Mouse (Mus musculus): ENCODE results near the gene Olfr1180. TPM values are rescaled to one million over a fixed set of nuclear protein-coding genes. Genes with fewer than 3 reads are reported as not detected.
"Not testable (repeated sequence)": the region's sequence is repeated elsewhere in the genome, so short reads cannot be mapped to it uniquely, and the experiment has no call there.

Gene Olfr1180
- total RNA-seq (2017) = not detected in 2 replicates

GRCm38 (mm10) chr2:88419051-88419450 is at the start of gene Olfr1180:
Gene Olfr1180 (minus strand): TSS chr2:88419151.
- ATAC-seq (replicated peaks; ENCODE audit: low read depth, poor library complexity, severe bottlenecking) = no peak

- not testable (repeated sequence) for ATAC-seq (replicated peaks; ENCODE audit: low read depth, poor library complexity, severe bottlenecking)
Observed at GRCm38 (mm10) chr2:88454567-88454966, 35.6 kb upstream of the Olfr1180 start, which contains the start of gene Olfr1183. Gene Olfr1183 (plus strand): TSS chr2:88454867.

- ATAC-seq (replicated peaks; ENCODE audit: low read depth, poor library complexity, severe bottlenecking) = no peak
Observed at GRCm38 (mm10) chr2:88449031-88449430, 30.1 kb upstream of the Olfr1180 start, which contains the start of gene Gm13757. Gene Gm13757 (minus strand): TSS chr2:88449131.

DNA sequence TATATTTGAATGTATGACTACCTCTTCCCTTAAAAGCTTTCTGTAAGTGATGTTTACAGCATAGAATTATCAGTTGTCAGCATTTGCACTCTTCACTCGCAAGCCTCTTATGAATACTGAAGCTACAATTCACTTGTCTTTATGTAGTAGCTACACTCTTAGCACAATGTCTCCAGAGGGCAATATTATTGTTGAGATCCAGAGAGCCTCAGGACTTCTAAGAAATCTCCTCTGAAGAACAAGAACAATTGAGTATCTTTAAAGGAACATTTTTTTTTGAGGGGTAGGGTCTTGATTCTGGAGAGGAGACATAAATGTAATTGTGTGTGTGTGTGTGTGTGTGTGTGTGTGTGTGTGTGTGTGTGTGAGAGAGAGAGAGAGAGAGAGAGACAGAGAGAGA is 7.1 kb upstream of the Olfr1180 start, which contains the start of gene Olfr1181:
Gene Olfr1181, minus strand, starts transcription at position 101 of the 400 bp plus-strand sequence.
- no peak for ATAC-seq (replicated peaks; ENCODE audit: low read depth, poor library complexity, severe bottlenecking)

- no peak for ATAC-seq (replicated peaks; ENCODE audit: low read depth, poor library complexity, severe bottlenecking)
Observed at GRCm38 (mm10) chr2:88406353-88406752, 12.6 kb downstream of the Olfr1180 start, which contains the start of gene Olfr1179. Gene Olfr1179 (minus strand): TSS chr2:88406453.

DNA sequence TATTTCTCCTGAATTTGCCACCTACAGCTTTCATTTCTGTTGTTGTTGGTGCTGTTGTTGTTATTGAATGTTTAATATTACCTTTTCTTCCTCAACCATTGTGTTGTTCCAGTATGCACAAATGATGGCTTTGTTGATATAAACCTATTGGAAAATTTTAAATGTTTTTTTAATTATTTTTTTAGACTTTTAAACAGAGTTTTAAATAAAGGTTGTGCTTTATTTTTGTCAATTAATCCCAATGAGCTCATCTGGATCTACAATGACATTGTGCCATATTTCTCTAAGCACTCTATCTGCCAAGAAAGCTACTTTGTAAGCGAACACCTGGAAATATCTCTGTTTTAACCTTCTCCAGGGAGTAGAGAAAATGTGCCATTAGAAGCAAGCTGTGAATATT is 32.2 kb downstream of the Olfr1180 start, which contains the start of gene Olfr1178:
Gene Olfr1178, plus strand, starts transcription at position 301 of the 400 bp plus-strand sequence.
- ATAC-seq (replicated peaks; ENCODE audit: low read depth, poor library complexity, severe bottlenecking) = no peak

Other genes with a start within 250 kb of the Olfr1180 start
- not detected in 2 replicates for gene Olfr1168, start 237.3 kb downstream of the Olfr1180 start, total RNA-seq (2017)
- not detected in 2 replicates for gene Olfr1170, start 190.8 kb downstream of the Olfr1180 start, total RNA-seq (2017)
- not detected in 2 replicates for gene Olfr1173, start 139.3 kb downstream of the Olfr1180 start, total RNA-seq (2017)
- gene Olfr1174-ps, start 104.0 kb downstream of the Olfr1180 start, total RNA-seq (2017) = not detected in 2 replicates
- gene Olfr1175-ps, start 91.9 kb downstream of the Olfr1180 start, total RNA-seq (2017) = not detected in 2 replicates
- gene Olfr1176, start 82.4 kb downstream of the Olfr1180 start, total RNA-seq (2017) = not detected in 2 replicates
- not detected in 2 replicates for gene Olfr1177-ps, start 72.7 kb downstream of the Olfr1180 start, total RNA-seq (2017)
- gene Olfr1178, start 32.1 kb downstream of the Olfr1180 start, total RNA-seq (2017) = not detected in 2 replicates
- not detected in 2 replicates for gene Olfr1179, start 12.7 kb downstream of the Olfr1180 start, total RNA-seq (2017)
- not detected in 2 replicates for gene Olfr1181, start 7.0 kb upstream of the Olfr1180 start, total RNA-seq (2017)
- not detected in 2 replicates for gene Gm13757, start 30.0 kb upstream of the Olfr1180 start, total RNA-seq (2017)
- gene Olfr1183, start 35.7 kb upstream of the Olfr1180 start, total RNA-seq (2017) = not detected in 2 replicates
- gene Olfr1184, start 64.4 kb upstream of the Olfr1180 start, total RNA-seq (2017) = not detected in 2 replicates
- not detected in 2 replicates for gene Olfr1185-ps1, start 74.2 kb upstream of the Olfr1180 start, total RNA-seq (2017)
- gene Olfr1186, start 99.4 kb upstream of the Olfr1180 start, total RNA-seq (2017) = not detected in 2 replicates
- not detected in 2 replicates for gene Olfr1188, start 137.8 kb upstream of the Olfr1180 start, total RNA-seq (2017)
- gene Olfr1189, start 167.3 kb upstream of the Olfr1180 start, total RNA-seq (2017) = not detected in 2 replicates
- gene Olfr1191-ps1, start 221.4 kb upstream of the Olfr1180 start, total RNA-seq (2017) = not detected in 2 replicates
- not detected in 2 replicates for gene Olfr1192-ps1, start 229.4 kb upstream of the Olfr1180 start, total RNA-seq (2017)

Measured in common myeloid progenitor, adult 5-6 weeks (primary cell).